Mouse (Mus musculus): ENCODE measurements around the gene Rab3b. TPM values are rescaled to one million over a fixed set of nuclear protein-coding genes. Genes with fewer than 3 reads are reported as not detected.

Gene Rab3b
- 3.9 TPM for polyA plus RNA-seq (2014; fragmentation: Illumina TruSeq; extraction: RNeasy Lipid Tissue Mini Kit (QIAGEN cat#74804); ENCODE audit: low read depth, low replicate concordance)

DNA sequence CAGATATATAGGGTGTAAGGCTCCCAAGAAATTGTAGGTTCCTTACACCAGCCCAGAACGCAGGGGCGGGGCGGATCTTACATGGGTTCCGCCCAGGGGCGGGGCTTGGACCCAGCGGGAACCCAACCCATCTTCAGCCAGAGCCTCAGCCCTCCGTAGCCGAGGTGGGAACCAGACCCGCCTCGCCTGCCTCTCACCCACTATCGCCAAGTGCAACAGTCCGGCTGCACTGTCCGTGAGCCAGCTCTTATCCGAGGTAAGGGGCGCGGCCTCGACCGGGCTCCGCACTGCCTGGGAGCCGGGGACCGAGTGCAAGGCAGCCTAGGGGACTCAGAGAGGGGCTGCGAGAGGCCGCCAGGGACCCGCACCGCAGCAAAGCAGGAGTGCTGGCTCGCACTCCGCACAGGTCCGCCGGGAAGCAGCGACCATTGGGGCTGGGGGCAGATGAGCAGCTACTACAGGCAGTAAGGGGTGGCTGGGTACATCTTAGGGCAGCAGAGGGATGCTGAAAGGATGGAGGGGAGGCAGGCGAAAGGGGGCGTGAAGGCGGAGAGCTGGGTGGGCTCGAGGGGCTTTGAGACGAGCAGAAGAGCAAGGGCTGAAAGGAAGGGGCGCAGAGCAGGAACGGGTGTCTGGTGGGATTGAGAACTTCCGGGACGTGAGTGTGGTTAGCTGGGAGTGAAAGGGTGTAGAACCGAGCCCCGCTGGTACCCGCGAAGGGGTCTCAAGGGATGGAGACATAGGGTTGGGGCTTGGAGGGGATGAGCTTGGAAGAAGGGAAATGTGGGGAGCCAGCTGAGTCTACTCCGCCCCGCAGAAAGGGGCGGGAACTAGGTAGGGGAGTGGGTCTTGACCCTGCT is at the start of gene Rab3b:
TSS of gene Rab3b (plus strand) at position 101 of the 860 bp plus-strand sequence.

DNA sequence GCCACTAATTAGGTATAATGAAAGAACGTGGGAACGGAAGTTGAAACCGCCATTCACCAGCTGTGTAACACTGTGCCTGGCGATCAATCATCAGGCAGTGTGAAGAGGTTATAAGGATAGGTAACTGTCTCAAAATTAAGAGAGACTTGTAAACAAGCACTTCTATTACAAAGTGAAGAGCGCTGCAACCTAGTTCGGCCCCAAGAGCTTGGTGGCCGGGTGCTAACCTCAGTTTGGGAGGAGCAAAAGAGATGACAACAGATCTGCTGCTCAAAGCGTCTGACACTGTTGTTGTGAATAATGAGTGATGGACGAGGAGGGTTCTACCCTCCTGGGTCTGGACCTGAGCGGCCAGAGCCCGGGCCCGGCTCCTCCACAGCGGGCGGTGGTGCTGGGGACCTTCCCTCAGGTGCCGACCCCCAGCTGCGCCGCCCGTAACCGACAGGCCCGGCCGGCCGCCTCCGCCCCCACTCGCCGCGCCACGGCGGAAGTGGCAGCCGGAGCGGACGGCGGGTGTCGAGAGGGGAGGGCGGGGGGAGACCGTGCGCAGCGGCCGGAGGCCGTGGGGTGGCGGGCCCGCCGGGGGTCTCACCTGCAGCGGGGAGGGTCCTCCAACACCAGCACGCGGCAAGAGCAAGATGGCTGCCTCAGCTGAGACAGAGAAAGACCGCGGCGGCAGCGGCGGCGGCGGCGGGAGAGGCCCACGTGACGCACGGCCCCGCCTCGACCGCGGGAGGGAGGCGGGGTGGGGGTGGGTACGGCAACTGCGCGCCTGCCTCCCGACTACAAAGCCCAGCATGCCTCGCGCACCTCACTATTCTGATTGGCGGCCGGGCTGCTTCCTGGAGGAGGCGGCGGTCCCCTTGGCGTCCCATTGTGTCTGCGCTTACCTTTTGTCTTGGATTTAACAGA is 45.7 kb upstream of the Rab3b start, which contains the start of gene Btf3l4:
TSS of gene Btf3l4 (minus strand) at position 699 of the 912 bp plus-strand sequence.

DNA sequence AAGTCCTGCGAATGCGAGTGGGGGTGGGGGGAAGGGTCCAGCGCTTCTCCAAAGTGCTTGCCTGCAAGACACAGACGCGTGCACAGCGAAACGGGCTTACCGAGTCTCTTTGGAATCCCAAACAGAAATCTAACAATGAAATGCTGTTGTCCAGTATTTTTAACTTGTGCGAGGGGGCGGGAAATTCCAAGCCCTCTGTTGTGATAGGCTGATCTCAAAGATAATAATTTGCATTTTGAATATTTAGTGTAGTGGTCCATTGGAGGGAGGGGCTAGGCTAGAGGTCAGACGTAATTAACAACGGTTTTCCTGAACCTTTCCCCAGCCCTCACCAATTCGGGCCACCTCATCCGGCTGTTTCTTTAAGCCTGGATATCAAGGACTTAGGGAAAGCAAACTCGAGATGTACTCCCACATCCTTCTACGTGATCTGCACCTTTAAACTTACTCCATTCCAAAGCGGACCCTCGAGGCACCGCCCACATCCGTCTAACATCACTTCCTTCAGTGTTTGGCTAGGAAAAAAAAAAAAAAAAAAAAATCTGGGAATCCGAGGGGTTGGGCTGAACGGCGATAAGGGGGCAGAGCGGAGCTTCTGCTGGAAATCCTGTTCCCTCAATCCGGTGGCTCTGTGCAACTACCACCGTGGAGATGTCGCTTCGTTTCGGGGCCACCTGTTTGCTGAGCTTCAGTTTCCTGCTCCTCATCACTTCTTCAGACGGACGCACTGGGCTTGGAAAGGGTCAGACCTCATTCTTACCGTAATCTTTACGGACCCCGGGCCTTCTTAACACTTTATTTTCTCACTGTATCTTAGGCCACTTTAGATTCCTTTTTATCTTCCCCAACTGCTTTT is 44.5 kb upstream of the Rab3b start, which contains the start of gene Txndc12:
TSS of gene Txndc12 (plus strand) at position 487 of the 856 bp plus-strand sequence.

DNA sequence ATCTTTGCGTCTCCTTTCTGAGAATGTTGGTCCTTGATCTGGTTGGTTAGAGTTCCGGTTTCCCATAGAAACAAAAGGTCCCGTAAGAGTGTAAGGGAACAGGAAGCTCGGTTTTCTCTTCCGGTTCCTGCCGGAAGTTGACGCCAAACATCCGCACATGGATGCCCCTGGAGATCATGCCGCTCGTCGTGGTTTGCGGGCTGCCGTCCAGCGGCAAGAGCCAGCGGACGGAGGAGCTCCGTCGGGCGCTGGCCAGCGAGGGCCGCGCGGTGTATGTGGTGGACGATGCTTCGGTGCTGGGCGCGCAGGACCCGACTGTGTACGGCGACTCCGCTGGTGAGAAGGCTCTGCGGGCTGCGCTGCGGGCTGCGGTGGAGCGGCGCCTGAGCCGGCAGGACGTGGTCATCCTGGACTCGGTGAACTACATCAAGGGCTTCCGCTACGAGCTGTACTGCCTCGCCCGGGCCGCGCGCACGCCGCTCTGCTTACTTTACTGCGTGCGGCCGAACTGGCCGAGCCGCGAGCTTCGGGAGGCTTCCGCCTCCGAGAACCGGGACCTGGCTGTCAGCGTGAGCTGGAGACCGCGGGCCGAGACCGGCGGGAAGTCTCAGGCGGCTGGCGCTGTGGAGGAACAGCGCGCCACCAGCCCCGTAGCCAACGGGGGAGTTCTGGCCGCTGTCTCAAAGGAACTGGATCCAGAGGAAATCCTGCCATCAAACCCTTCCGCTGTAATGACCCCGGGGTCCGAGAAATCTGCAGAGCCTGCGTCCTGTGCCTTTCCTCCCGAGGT is 31.0 kb upstream of the Rab3b start, which contains the start of gene Kti12:
TSS of gene Kti12 (plus strand) at position 71 of the 790 bp plus-strand sequence.

DNA sequence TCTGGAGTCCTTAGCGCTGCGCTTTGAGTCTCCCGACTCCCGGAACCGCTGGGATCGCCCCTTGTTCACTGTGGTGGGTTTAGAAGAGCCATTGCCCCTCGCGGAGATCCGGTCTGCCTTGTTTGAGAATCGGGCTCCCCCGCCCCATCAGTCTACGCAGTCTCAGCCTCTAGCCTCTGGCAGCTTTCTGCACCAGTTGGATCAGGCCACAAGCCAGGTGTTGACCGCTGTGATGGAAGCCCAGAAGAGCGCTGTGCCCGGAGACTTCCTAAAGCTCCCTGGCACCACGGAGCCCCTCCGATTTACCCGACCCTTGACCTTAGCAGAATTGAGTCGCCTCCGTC is 30.4 kb upstream of the Rab3b start, which contains the start of gene A730015C16Rik:
TSS of gene A730015C16Rik (minus strand) at position 115 of the 344 bp plus-strand sequence.

Other genes starting within 250 kb of the Rab3b start
- gene 3110021N24Rik, start 159.4 kb upstream of the Rab3b start, polyA plus RNA-seq (2014; fragmentation: Illumina TruSeq; extraction: RNeasy Lipid Tissue Mini Kit (QIAGEN cat#74804); ENCODE audit: low read depth, low replicate concordance), result 1.7 TPM
- gene Zfyve9, start 98.3 kb upstream of the Rab3b start, polyA plus RNA-seq (2014; fragmentation: Illumina TruSeq; extraction: RNeasy Lipid Tissue Mini Kit (QIAGEN cat#74804); ENCODE audit: low read depth, low replicate concordance), result 28.0 TPM
- 219 TPM for gene Btf3l4, start 45.4 kb upstream of the Rab3b start, polyA plus RNA-seq (2014; fragmentation: Illumina TruSeq; extraction: RNeasy Lipid Tissue Mini Kit (QIAGEN cat#74804); ENCODE audit: low read depth, low replicate concordance)
- 47.0 TPM for gene Txndc12, start 44.5 kb upstream of the Rab3b start, polyA plus RNA-seq (2014; fragmentation: Illumina TruSeq; extraction: RNeasy Lipid Tissue Mini Kit (QIAGEN cat#74804); ENCODE audit: low read depth, low replicate concordance)
- gene Kti12, start 31.3 kb upstream of the Rab3b start, polyA plus RNA-seq (2014; fragmentation: Illumina TruSeq; extraction: RNeasy Lipid Tissue Mini Kit (QIAGEN cat#74804); ENCODE audit: low read depth, low replicate concordance), result 15.6 TPM
- not detected for gene A730015C16Rik, start 30.4 kb upstream of the Rab3b start, polyA plus RNA-seq (2014; fragmentation: Illumina TruSeq; extraction: RNeasy Lipid Tissue Mini Kit (QIAGEN cat#74804); ENCODE audit: low read depth, low replicate concordance)
- 368 TPM for gene Nrd1, start 121.6 kb downstream of the Rab3b start, polyA plus RNA-seq (2014; fragmentation: Illumina TruSeq; extraction: RNeasy Lipid Tissue Mini Kit (QIAGEN cat#74804); ENCODE audit: low read depth, low replicate concordance)

All from sigmoid colon, adult 10 weeks (tissue).